Mouse (Mus musculus): ENCODE results near the gene Nqo1.

The Nqo1 gene

GRCm38 (mm10) chr8:107403038-107403781 is at the start of gene Nqo1:
Gene Nqo1 (minus strand): TSS chr8:107403206.
- peak; percentile 49 to 64 for DNase-seq (ENCODE audit: low spot score in 2 of 2)

DNA sequence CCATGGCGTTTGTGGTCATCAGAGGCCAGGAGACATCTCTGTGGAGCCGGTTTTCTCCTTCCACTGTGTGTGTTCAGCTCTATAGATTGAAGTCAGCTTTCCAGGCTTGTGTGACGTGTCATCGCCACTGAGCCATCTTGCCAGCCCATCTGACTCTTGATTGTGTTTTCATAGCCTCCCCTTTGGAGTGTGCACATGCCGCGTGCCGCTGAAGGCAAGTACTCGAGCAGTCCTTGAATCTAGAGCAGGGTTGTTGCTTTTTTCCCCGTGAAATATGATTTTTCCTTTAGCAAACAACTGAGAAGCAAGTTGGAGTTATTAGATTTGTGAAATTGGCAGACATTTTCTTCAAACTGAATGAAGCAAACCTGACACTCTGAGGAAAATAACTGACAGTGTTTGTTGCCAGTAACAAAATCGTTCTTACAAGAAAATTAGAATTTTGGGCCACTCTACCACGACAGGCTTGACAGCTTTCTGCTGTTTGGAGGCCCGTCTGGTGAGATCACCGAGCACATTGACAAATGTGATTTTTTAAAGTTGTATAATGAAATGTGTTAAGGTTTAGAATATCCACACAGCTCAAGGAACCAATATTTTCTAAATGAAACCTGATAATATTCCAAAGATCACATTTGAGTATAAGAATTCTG is 48.5 kb upstream of the Nqo1 start:
- no peak for DNase-seq (ENCODE audit: low spot score in 2 of 2)

DNA sequence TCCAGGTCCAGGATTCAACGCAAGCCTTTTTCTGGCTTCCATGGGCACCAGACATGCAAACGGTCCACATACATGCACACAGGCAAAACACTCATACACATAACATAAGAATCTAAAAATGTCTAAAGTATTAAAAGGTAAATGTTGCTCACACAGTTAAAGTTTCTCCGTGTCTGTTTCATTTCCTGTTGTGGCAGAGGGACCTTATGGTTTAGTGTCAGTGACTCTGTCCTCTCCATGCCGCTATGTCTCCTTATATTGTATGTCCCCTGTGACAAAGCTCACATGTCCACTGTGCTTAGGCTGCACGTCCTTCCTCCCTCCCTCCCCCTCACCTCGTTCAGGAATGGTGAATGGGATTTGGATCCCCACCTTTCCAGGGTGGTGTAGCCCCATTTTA is 46.6 kb upstream of the Nqo1 start:
- no peak for DNase-seq (ENCODE audit: low spot score in 2 of 2)

GRCm38 (mm10) chr8:107449130-107449529 is 46.1 kb upstream of the Nqo1 start:
- no peak for DNase-seq (ENCODE audit: low spot score in 2 of 2)

DNA sequence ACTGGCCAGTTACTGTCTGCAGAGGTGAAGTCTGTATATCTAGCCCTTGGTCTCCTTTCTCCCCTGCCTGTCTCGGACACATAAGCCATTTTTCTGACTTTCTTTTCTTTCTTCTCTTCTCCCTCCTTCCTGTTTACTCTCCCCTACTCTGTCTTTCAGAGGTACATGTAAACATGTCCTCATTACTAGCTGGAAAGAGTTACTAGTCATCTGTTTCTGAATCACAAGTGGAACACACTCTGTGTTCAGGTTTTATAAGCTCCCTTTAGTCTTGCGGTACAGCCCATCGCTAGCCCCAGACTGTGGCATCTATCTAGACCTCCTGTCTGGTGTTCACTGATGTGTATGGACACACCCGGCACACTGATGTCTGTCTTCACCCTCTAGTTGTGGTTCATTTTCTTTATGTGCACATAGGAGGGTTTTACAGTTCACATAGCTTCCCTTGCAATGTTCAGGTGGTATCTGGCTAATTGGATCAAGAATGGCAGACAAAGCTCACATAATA is 45.4 kb upstream of the Nqo1 start:
- DNase-seq (ENCODE audit: low spot score in 2 of 2), result no peak

GRCm38 (mm10) chr8:107447713-107448112 is 44.7 kb upstream of the Nqo1 start:
- DNase-seq (ENCODE audit: low spot score in 2 of 2), result no peak

DNA sequence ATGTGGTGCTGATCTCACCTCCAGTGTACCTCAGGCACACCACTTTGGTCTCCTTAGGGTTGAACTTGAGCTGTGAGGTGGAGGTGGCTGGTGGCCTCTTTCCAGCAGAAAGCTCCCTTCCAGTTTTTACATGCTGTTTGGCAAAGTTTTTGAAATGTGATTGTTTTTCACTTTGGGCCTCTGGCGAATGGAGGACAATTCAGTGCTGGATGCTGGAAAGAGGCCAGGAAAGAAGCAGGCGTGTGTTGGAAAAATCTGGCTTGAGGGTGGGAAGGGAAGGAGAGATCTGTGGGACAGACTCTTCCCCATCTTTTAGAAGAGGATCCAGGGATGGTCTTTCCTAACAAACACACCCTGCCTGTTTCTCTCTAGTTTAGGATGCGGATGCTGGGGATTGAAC is 41.6 kb upstream of the Nqo1 start:
- DNase-seq (ENCODE audit: low spot score in 2 of 2), result no peak

DNA sequence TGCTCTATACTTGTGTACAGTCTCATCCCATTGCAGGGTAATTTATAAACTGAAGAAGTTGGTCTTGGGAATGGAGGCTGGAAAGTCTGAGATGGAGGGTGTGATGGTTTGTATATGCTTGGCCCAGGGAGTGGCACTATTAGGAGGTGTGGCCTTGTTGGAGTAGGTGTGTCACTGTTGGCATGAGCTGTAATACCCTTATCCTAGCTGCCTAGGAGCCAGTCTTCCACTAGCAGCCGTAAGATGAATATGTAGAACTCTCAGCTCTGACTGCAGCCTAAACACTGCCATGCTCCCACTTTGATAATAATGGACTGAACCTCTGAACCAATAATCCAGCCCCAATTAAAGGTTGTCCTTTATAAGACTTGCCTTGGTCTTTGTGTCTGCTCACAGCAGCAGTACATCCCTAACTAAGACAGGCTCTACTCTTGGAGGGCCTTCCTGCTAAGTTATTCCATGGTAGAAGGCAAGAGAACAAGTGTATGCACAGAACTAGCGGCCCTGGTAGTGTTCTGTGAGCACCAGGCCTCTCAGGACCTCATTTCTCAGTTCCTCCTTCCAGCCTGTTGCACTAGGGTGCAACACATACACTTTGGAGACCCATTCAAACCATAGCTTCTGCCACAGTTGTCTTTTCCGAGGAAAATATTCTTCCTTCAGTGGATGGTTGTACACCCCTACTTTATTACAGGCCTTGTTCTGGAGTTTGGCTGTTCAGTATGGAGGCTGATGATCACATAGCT is 37.0 kb upstream of the Nqo1 start:
- peak in 1 of 2 experiments; percentile 16 for DNase-seq (ENCODE audit: low spot score in 2 of 2)

GRCm38 (mm10) chr8:107437711-107438110 is 34.7 kb upstream of the Nqo1 start:
- no peak for DNase-seq (ENCODE audit: low spot score in 2 of 2)

GRCm38 (mm10) chr8:107436841-107437421 is 33.9 kb upstream of the Nqo1 start:
- DNase-seq (ENCODE audit: low spot score in 2 of 2), result peak; percentile 36 to 42

DNA sequence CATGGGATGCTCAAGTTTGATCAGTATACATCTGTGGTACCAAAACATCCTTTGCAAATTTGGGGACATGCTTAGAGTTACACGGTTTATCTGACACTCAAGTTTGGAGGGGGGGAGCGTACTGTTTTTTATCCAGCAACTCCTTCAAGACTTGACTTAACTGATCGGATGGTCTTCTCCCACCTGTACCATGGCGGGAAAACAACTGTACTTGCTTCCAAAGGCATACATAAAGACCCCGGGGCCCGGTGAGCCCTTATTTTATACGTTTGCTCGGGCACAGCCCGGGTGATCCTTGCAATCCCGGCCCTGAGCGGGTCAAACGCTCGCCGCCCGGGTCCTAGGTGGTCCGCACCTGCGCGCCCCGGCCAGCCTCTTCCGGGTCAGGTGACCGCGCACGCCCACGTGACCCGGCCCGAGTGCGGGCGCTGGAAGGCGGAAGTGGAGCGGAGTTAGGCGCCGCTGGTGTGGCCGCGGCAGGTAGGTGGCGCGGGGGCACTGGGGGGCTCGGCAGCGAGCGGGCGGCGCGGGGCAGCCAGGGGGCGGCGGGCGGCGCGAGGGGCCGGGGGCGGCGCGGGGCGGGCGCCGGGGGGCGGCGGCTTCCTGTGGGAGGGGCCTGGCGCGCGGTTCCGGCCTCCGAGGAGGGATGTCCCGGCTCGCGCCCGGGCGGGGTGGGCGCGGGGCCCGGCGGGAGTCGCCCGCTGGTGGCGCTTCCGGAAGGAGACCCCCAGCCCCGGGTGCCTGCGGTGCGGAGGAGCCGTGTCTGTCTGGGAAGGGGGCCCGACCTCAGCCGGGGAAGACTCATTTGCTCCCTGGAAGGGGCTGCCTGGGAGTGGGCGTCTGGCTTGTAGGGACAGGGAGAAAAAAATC is 33.2 kb upstream of the Nqo1 start, which contains the start of gene Wwp2:
TSS of gene Wwp2 (plus strand) at position 404 of the 870 bp plus-strand sequence.
- peak; percentile 67 to 77 for DNase-seq (ENCODE audit: low spot score in 2 of 2)

DNA sequence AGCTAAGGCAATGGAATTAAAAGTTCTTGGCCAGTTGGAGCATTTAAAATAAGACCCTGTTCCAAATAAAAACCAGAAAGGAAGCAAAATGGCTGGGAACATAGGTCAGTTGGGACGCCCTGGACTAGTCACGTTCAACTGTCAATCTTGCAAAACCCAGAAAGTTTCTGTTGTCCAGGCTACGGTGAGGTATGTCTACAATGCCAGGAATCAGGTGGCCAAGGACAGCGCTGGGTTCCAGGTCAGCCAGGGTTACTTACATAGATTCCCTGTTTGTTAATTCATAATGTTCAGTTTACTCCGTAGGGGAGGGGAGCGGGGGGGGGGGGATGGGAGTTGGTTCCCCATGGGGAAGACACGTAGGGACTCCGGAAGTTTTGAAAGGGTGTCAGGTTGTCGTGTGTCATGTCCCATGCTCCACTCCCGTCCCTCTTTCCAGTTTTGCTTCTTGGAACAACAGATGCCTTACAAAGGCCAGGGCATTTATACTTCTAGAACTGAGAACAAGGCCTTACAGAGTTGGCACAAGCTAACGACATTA is 32.5 kb upstream of the Nqo1 start:
- no peak for DNase-seq (ENCODE audit: low spot score in 2 of 2)

GRCm38 (mm10) chr8:107430821-107431220 is 27.8 kb upstream of the Nqo1 start:
- no peak for DNase-seq (ENCODE audit: low spot score in 2 of 2)

DNA sequence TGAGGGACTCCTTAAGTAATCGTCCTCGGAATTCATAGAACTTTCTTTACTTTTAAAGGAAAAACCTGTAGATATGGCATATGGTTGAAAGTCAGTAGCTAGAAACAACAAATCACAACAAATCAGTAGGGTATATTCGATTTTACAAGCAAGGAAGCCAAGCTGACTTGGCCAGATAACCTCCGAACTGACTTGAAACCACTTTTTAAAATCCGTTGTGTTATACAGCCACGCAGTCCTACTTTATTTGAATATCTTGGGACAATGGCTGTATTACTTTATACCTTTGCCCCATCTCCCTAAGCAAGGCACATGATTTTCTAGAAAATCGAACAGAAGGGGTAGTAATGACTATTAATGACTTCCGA is 22.2 kb upstream of the Nqo1 start:
- no peak for DNase-seq (ENCODE audit: low spot score in 2 of 2)

GRCm38 (mm10) chr8:107424597-107425229 is 21.7 kb upstream of the Nqo1 start, which contains the start of gene Nob1:
Gene Nob1 (minus strand): TSS chr8:107425051.
- peak; percentile 94 to 97 for DNase-seq (ENCODE audit: low spot score in 2 of 2)

DNA sequence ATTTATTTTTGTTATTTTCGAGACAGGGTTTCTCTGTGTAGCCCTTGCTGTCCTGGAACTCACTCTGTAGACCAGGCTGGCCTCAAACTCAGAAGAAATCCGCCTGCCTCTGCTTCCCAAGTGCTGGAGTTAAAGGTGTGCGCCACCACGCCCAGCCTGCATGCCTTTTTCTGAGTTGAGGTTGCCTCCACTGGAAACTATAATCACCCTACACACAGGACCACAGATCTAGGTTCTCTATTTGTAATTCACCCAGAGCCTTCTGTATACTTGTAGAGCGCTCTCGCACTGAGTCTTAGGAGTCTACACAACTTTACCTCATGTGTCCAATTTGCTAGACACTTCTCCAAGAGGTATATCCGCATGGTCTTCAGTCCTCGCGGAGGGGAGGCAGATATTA is 21.2 kb upstream of the Nqo1 start:
- DNase-seq (ENCODE audit: low spot score in 2 of 2), result no peak

DNA sequence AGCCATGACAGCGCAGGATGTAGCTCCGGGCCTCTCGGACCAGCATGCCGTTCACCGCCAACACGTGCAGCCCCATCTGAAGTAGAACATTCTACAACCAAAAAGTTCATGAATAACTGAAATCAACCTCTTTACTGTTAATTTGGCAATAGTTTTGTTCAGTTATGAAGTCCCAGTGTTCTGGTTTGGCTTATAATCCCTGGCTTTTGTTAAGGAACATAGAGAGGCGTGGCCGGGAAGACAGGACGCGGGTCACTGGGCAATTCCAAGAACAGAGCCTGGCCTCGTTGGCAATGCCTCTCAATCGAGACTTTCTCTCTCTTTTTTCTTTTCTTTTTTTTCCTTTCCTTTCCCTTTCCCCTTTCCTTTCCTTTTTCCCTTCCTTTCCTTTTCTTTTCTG is 14.0 kb upstream of the Nqo1 start:
- DNase-seq (ENCODE audit: low spot score in 2 of 2), result no peak

- DNase-seq (ENCODE audit: low spot score in 2 of 2), result no peak
Observed at GRCm38 (mm10) chr8:107413881-107414280, 10.9 kb upstream of the Nqo1 start.

- no peak for DNase-seq (ENCODE audit: low spot score in 2 of 2)
Observed at GRCm38 (mm10) chr8:107412552-107412951, 9.5 kb upstream of the Nqo1 start.

GRCm38 (mm10) chr8:107411391-107411790 is 8.4 kb upstream of the Nqo1 start:
- no peak for DNase-seq (ENCODE audit: low spot score in 2 of 2)

Data from spleen, postnatal 14 days (tissue).